Mouse (Mus musculus): ENCODE measurements at regions not wholly inside any gene's neighbourhood (a gene's known extent, or its start where the extent isn't known, plus 50 kb on each side); places are given as distances from the start of the nearest gene placed in this dataset.
A peak's percentile ranks its signal among the peaks of the same experiment; 100 is the strongest.

- no peak for DNase-seq (ENCODE audit: low read depth, low spot score)
Measured at GRCm38 (mm10) chr13:90584766-90585165, 320.4 kb downstream of the Atp6ap1l start.

GRCm38 (mm10) chr13:90575371-90575770 is 329.8 kb downstream of the Atp6ap1l start:
- no peak for DNase-seq (ENCODE audit: low read depth, low spot score)

DNA sequence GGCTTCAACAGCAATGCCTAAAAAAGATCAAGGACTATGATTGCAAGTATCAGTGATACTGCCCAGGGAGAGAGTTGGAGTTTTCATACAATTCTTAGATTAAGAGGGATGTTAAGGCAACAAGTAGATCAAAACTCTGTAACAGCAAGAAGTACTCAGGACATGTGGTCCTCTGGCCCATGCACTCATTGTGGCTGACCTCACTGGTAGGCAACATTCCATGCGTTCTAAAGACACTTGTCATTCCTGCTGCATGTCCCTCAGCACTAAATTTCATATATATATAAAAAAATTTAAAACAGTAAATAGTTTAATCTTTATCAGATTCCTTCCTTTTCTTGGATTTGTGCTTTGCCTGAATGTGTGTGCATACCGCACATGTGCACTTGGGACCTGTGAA is 332.6 kb downstream of the Atp6ap1l start:
- DNase-seq (ENCODE audit: low read depth, low spot score), result no peak

DNA sequence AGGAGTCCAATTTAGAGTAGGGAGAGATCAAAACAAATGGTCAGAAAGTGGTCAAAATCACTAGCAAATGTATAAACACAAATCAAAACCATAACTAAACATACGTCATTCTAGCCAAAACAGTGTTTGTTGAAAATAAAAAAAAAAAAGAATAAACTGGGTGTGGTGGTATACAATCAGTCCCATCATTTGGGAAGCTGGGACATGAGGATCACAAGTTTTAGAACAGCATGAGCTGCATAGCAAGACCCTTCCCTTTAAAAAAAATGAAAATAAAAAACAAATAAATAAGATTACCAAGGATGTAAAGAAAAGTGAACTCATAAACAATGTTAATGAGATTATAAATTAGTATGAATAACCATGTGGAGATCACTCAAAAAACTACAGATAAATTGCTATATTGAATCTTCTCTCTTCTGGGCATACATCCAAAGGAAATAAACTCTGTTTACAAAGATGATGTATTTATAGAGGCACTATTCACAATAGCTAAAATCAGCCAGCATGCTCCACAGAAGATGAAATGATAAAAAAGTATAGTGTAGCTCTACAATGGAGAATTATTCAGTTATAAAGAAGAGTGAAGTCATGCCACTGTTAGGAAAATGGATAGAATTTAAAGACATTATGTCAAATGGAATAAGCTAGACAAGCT is 341.8 kb downstream of the Atp6ap1l start:
- no peak for DNase-seq (ENCODE audit: low read depth, low spot score)

DNA sequence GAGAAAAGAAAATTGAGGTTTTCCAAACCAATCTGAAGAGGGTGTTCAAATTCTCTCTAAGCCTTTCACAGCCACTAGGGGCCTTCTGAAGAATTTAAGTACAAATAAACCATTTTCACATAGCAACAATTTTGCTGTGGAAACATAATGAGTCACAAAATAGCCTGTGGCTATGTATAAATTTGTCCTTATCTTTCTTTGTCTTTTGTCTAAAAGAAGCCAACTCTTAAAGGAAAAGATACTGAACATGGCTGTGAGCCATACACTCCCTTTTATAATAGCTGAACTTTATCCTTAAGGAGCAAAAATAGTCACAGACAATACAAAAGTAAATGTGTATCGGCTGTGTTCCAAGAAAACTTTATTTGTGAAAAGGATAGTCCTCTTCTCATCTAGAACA is 345.1 kb downstream of the Atp6ap1l start:
- no peak for DNase-seq (ENCODE audit: low read depth, low spot score)

DNA sequence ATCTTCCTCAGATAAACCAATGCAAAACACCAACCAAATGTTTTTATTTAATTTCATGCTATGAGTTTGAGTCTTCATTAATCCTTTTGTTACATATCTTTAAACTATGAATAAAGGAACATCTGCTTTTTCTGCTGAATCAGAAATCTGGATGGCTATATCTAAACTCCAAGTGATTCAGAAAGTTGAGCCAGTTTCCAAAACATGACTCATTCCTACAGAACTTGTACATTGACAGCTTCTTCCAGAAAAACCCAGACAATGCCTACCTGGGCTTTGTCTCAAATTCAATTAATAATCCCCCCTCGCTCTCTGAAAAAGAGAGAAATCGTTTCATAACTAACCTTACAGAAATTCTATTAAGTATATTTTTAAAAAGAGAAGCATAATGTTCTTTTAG is 345.7 kb downstream of the Atp6ap1l start:
- no peak for DNase-seq (ENCODE audit: low read depth, low spot score)

GRCm38 (mm10) chr13:90551166-90551565 is 354.0 kb downstream of the Atp6ap1l start:
- DNase-seq (ENCODE audit: low read depth, low spot score), result no peak

- DNase-seq (ENCODE audit: low read depth, low spot score), result no peak
Measured at GRCm38 (mm10) chr13:90546288-90547035, 358.7 kb downstream of the Atp6ap1l start.

DNA sequence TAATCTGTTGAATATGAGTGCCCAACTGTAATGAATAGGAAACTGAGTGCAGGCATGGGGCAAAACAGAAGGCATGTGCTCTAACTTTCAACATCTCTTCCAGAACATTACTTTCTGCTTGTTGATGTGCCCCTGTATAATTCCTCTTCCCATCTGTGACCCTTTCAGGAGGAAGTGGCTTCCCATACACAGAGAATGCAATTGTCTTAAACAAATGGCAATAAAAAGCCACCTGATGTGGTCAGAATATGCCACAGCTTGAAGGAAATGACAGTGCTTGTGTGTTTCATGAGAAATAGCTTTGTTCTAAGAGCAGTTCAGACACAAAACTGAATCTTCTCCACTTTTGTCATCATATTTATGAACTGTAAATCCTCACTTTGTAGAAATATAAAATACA is 359.3 kb downstream of the Atp6ap1l start:
- DNase-seq (ENCODE audit: low read depth, low spot score), result no peak

GRCm38 (mm10) chr13:90537525-90537924 is 367.6 kb downstream of the Atp6ap1l start:
- no peak for DNase-seq (ENCODE audit: low read depth, low spot score)

- DNase-seq (ENCODE audit: low read depth, low spot score), result no peak
Measured at GRCm38 (mm10) chr13:90526998-90527397, 378.2 kb downstream of the Atp6ap1l start.

DNA sequence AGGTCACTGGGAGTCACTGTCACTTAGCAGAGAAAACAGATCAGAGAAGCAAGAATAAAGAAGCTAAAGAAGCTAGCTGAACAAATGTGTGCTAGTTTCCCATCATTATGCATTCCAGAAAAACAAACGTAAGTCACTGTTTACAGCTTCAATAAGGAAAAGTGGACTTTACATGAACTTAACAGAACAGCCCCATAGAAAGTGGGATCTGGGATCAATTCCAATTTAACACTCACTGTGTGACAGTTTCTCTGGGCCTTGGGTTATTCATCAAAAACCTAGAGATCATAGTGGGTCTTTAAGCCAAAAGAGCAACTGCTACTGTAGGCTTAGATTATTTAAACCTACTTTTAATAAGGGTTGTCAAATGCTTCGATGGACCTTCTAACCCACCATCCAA is 379.4 kb downstream of the Atp6ap1l start:
- no peak for DNase-seq (ENCODE audit: low read depth, low spot score)

GRCm38 (mm10) chr13:90521758-90522245 is 383.4 kb downstream of the Atp6ap1l start:
- no peak for DNase-seq (ENCODE audit: low read depth, low spot score)

- DNase-seq (ENCODE audit: low read depth, low spot score), result no peak
Measured at GRCm38 (mm10) chr13:90520992-90521757, 384.0 kb downstream of the Atp6ap1l start.

GRCm38 (mm10) chr13:90515773-90516503 is 389.2 kb downstream of the Atp6ap1l start:
- peak; percentile 20 for DNase-seq (ENCODE audit: low read depth, low spot score)

GRCm38 (mm10) chr13:90513867-90514266 is 391.3 kb downstream of the Atp6ap1l start:
- no peak for DNase-seq (ENCODE audit: low read depth, low spot score)

DNA sequence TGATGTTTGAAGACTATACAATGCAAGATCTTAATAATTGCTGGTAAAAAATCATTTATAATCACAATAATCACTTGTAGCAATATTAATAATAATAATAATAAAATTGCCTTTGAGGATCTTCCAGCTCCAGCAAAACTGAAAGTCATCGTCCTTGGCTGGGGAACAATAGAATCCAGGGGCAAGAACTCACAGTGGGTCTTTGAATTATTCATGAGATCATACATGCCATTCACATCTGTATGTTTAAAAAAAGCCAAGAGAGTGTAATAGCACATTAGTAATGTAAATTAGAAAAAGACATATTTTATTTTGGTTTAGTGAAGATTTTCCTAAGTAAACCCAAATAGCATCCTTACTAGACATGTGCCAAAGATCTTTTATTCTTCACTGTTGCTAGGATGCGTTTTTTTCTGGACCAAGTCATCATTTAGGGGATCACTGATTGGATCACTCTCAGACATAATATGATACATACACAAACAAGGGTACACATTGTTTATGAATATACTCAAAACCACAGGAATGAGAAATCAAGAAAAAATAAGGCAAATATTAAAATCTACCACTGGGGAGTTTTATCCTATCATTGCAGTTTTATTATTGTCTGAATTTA is 392.3 kb downstream of the Atp6ap1l start:
- DNase-seq (ENCODE audit: low read depth, low spot score), result no peak

GRCm38 (mm10) chr13:90510479-90510878 is 394.7 kb downstream of the Atp6ap1l start:
- DNase-seq (ENCODE audit: low read depth, low spot score), result no peak

DNA sequence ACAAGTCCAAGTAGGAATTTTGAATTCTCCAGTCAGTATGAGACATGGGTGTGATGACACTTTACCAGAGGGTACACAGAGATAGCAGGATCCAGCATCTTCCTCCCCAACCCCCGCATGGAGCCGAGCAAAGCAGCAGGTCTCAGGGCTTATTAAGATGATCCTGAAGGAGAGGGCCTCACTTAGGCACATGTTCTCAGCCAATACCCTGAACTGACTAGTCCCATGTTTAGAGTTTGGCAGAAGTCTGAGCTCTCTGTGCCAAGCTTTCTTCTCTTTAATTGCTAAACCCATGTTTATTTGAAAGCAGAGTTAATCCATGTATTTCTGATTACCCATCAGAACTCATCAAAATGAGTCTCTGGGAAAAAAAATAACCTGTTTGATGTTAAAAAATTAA is 402.0 kb downstream of the Atp6ap1l start:
- no peak for DNase-seq (ENCODE audit: low read depth, low spot score)

DNA sequence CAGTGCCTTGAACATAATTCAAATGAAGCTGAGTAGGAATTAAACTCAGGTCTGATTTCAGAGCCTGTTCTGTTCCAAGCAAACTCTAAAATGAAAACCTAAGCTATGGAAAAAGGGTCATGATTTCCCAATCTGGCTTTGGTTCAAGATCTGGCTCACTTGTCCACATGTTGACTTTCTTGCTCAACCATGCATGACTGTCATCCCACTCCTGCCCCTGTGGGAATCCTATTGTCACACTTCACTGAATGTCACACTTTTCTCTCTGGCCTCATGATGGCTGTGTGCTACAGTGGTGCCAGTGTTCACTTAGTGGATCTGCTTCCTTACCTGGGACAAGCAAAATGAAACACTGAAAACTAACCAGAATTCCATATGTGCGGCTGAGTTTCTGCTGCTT is 403.0 kb downstream of the Atp6ap1l start:
- DNase-seq (ENCODE audit: low read depth, low spot score), result no peak

GRCm38 (mm10) chr13:90498978-90499377 is 406.2 kb downstream of the Atp6ap1l start:
- no peak for DNase-seq (ENCODE audit: low read depth, low spot score)
